Mouse (Mus musculus) erythroblast, embryonic 14.5 days (primary cell): ENCODE results near the gene Bpifb9b. TPM values are rescaled to one million over a fixed set of nuclear protein-coding genes. Genes with fewer than 3 reads are reported as not detected.
"Not testable (repeated sequence)": the region's sequence is repeated elsewhere in the genome, so short reads cannot be mapped to it uniquely, and the experiment has no call there.

Experiments
- H3K27me3 ChIP-seq: 2 replicates; pipeline ENCODE4 v1.6.1; 2012; ENCODE audit warnings: inconsistent platforms; ENCODE audit not compliant: control insufficient read depth
- H3K36me3 ChIP-seq: 2 replicates; pipeline ENCODE4 v1.6.1; 2012; ENCODE audit warnings: mild to moderate bottlenecking, inconsistent platforms; ENCODE audit not compliant: control insufficient read depth
- H3K4me1 ChIP-seq: 2 replicates; pipeline ENCODE4 v1.6.1; 2012; ENCODE audit warnings: inconsistent platforms; ENCODE audit not compliant: control insufficient read depth
- H3K4me3 ChIP-seq: replicated peaks from 2 replicates; pipeline ENCODE3; 2012; ENCODE audit warnings: moderate library complexity, mild to moderate bottlenecking, inconsistent platforms
- H3K9me3 ChIP-seq: 2 replicates; pipeline ENCODE4 v1.6.1; 2012; ENCODE audit warnings: low read length, inconsistent platforms, mixed read lengths; ENCODE audit not compliant: control insufficient read depth
- GATA1 ChIP-seq: IDR thresholded peaks from 2 replicates; pipeline ENCODE4 v1.6.1; 2012; ENCODE audit warnings: low read length, inconsistent platforms, mixed read lengths
- TAL1 ChIP-seq: IDR thresholded peaks from 3 replicates; pipeline ENCODE4 v1.6.1; 2012; ENCODE audit warnings: low read length, inconsistent platforms, mixed read lengths
- polyA plus RNA-seq: library from polyadenylated mRNA; stranded (reverse); fragments of >175 nt; gene quantifications from 2 replicates; pipeline ENCODE4 v1.2.3, GENCODE M21; 2012

Gene Bpifb9b
- polyA plus RNA-seq, 1 experiment, result not detected

DNA sequence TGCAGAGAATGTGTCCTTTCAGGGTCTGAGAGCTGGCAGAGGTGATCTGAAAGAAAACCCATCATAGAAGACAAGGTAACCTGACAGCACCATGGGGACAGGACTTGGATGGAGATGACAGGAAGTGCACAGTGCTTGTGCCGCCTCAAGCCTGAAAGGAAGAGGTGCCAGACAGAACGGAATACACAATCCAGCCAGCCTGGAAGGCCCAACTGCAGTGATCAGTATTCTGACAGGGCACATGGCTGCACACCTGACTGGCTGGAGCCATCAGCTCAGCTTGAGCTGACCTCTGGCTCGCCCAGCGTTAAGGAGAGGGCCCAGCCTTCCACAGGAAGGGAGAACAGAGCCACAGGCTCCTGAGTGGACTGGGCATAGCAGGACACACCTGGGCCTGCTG lies 28.5 kb downstream of the Bpifb9b start:
- TF ChIP-seq GATA1, result no peak
- Histone ChIP-seq H3K4me1 (no peaks in the 10 kb centered on the region), H3K36me3 (peaks cover 22% of the 10 kb centered on the region), H3K27me3 (no peaks in the 10 kb centered on the region), H3K9me3 (no peaks in the 10 kb centered on the region), H3K4me3 (no peak overlapping the region)

DNA sequence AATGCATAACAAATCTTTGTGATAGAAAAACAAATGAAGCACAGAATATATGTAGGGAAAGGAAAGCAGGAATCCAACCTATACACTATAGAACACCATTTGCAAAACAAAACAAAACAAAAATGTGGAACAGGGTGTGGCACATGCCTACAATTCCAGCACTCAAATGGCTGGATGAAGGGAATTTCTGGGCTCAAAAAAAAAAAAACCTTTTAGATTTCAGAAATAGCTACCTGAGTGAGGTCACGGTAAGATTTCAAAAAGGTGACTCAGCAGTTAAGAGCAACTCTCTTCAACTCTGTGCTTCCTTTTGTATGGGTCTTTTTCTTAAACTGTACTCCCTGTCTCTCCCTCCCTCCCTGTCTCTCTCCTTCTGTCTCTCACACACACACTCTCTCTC lies 31.1 kb downstream of the Bpifb9b start:
- Histone ChIP-seq H3K9me3 (no peaks in the 10 kb centered on the region), H3K4me3 (no peak overlapping the region), H3K27me3 (no peaks in the 10 kb centered on the region), H3K36me3 (peaks cover 40% of the 10 kb centered on the region), H3K4me1 (no peaks in the 10 kb centered on the region)
- TF ChIP-seq GATA1, result no peak
- TF ChIP-seq TAL1, result no peak

DNA sequence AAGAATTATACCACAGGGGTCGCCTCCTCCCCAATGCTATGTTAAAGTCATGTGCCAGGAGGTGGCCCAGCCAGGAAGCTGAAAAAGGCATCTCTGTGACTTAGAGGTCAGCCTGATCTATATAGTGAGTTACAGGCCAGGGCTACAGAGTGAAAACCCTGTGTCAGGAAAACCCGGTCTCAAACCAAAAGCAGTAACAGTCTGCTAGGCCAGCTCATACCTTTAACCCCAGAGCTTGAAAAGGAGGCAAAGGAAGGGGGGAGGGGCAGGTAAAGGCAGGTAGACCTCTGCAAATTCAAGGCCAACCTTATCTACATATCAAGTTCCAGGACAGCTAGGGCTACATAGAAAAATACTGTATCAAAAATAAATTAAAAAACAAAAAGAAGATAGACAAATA lies 32.3 kb downstream of the Bpifb9b start:
- TF ChIP-seq GATA1 (no peak), TAL1 (no peak)
- peaks cover 44% of the 10 kb centered on the region for H3K36me3 ChIP-seq
- H3K9me3 ChIP-seq, result no peaks in the 10 kb centered on the region
- no peaks in the 10 kb centered on the region for H3K4me1 ChIP-seq
- H3K27me3 ChIP-seq, result no peaks in the 10 kb centered on the region
- H3K4me3 ChIP-seq, result no peak overlapping the region

DNA sequence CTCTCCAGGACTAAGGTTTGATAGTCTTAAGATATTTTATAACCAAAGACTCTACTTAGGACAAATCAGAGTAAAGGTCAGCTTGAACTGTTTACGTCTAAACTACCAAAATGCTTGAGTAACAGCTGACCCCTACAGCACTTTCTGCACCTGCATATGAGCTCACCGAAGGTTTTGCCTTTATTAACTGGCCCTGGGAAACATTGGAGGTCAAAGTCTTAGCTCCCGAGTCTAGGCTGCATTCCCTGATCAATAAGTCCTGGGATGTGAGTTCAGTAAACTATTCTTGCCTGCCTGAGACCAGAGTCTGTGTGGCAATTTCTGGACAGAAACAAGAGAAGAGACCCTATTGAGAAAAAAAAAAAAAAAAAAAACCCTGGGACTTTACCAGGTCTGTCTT lies 41.1 kb downstream of the Bpifb9b start:
- Histone ChIP-seq H3K27me3 (no peaks in the 10 kb centered on the region), H3K36me3 (peaks cover 69% of the 10 kb centered on the region), H3K4me1 (no peaks in the 10 kb centered on the region), H3K9me3 (no peaks in the 10 kb centered on the region), H3K4me3 (no peak overlapping the region)
- TF ChIP-seq TAL1 (no peak), GATA1 (no peak)

DNA sequence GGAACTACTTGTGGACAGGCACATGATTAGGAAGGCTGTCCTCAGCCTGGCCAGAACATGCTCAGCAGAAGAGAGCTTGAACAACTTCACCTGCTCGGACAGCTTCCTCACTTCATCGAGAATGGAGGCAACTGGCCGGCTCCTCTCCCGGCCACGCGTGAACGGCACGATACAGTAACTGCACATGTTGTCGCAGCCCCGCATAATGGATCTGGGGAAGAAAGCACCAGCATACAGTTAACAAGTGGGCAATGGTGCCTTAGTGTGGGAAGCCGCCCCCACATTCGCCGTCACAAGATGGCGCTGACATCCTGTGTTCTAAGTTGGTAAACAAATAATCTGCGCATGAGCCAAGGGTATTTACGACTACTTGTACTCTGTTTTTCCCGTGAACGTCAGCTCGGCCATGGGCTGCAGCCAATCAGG lies 47.0 kb downstream of the Bpifb9b start:
- not testable (repeated sequence) for H3K4me3 ChIP-seq, H3K4me1 ChIP-seq, H3K27me3 ChIP-seq, H3K9me3 ChIP-seq
- H3K36me3 ChIP-seq, result peaks cover 40% of the 10 kb centered on the region

DNA sequence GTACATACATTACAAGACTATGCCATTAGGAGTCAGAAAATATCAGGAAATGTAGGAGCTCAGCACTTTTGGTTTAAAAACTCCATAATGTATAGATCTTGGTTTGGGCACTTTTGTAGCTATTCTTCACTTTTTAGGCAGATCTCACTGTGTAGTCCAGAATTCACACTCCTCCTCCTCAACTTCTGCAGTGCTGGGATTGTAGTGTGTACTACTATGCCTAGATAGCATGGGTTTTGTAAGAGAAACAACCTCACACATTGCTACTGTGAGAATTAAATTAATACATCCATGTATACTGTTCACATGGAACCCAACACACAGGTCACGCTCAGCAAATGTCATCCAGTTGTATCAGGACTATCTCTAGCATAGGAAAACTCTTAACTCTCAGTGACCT lies 60.5 kb downstream of the Bpifb9b start:
- Histone ChIP-seq H3K9me3 (no peaks in the 10 kb centered on the region; the same call in 1 of the 2 replicates), H3K4me1 (peaks cover 10% of the 10 kb centered on the region), H3K27me3 (no peaks in the 10 kb centered on the region), H3K4me3 (no peak overlapping the region), H3K36me3 (peaks cover 65% of the 10 kb centered on the region)
- TF ChIP-seq TAL1, result no peak

Other genes starting within 250 kb of the Bpifb9b start
- gene Bpifa3, start 176.9 kb upstream of the Bpifb9b start, polyA plus RNA-seq, result not detected in 2 replicates
- gene Bpifa1, start 164.3 kb upstream of the Bpifb9b start, polyA plus RNA-seq, result not detected in 2 replicates
- gene Bpifa5, start 144.6 kb upstream of the Bpifb9b start, polyA plus RNA-seq, result not detected in 2 replicates
- gene Bpifb1, start 116.4 kb upstream of the Bpifb9b start, polyA plus RNA-seq, result not detected in 2 replicates
- gene Bpifb5, start 83.5 kb upstream of the Bpifb9b start, polyA plus RNA-seq, result not detected in 2 replicates
- not detected in 2 replicates for gene Bpifb9a, start 49.4 kb upstream of the Bpifb9b start, polyA plus RNA-seq
- 0.02 and 0.05 TPM in 2 replicates for gene Cdk5rap1, start 65.8 kb downstream of the Bpifb9b start, polyA plus RNA-seq
- 0.07 and 0.08 TPM in 2 replicates for gene Snta1, start 100.9 kb downstream of the Bpifb9b start, polyA plus RNA-seq
- gene Cbfa2t2, start 129.3 kb downstream of the Bpifb9b start, polyA plus RNA-seq, result 0.19 and 0.24 TPM in 2 replicates
- gene 1700003F12Rik, start 239.9 kb downstream of the Bpifb9b start, polyA plus RNA-seq, result not detected in 2 replicates
- 0.03 TPM in 1 of 2 replicates, not detected in the other for gene Actl10, start 244.5 kb downstream of the Bpifb9b start, polyA plus RNA-seq